Mouse (Mus musculus): ENCODE measurements around the gene Dhrs4. TPM values are rescaled to one million over a fixed set of nuclear protein-coding genes. Genes with fewer than 3 reads are reported as not detected.

Dhrs4 gene
- polyA plus RNA-seq, 1 experiment, result 29.6 TPM

- no peaks in the 10 kb centered on the region for H3K36me3 ChIP-seq (ENCODE audit: control insufficient read depth, insufficient read depth, low read length, poor library complexity, severe bottlenecking)
- no peaks in the 10 kb centered on the region for H3K9me3 ChIP-seq (replicated peaks; ENCODE audit: control insufficient read depth, insufficient read depth, low read length, poor library complexity, severe bottlenecking)
- no peak overlapping the region for H3K9ac ChIP-seq (ENCODE audit: low read depth, poor library complexity, severe bottlenecking)
- TF ChIP-seq POLR2A (IDR thresholded peaks at IDR 0.05; ENCODE audit: insufficient read depth, low read length) (no peak), CTCF (IDR thresholded peaks at IDR 0.05; ENCODE audit: low read depth, low read length) (no peak), EP300 (IDR thresholded peaks at IDR 0.05; ENCODE audit: insufficient read depth, low read depth, low read length) (no peak)
- H3K27ac ChIP-seq (ENCODE audit: insufficient read depth, low read length), result no peak overlapping the region
- H3K27me3 ChIP-seq (ENCODE audit: control insufficient read depth, insufficient read depth, low read length, poor library complexity, severe bottlenecking), result no peaks in the 10 kb centered on the region
- peaks cover 2% of the 10 kb centered on the region for H3K4me1 ChIP-seq (ENCODE audit: control insufficient read depth, insufficient read depth, low read length)
- H3K4me3 ChIP-seq (ENCODE audit: low read depth, low read length), result no peak overlapping the region
These were observed 32.5 kb downstream of the Dhrs4 start for GRCm38 (mm10) chr14:55511037-55511436.

- Histone ChIP-seq H3K9me3 (replicated peaks; ENCODE audit: control insufficient read depth, insufficient read depth, low read length, poor library complexity, severe bottlenecking) (no peaks in the 10 kb centered on the region), H3K4me3 (ENCODE audit: low read depth, low read length) (no peak overlapping the region), H3K27me3 (ENCODE audit: control insufficient read depth, insufficient read depth, low read length, poor library complexity, severe bottlenecking) (no peaks in the 10 kb centered on the region)
These were observed 35.4 kb downstream of the Dhrs4 start for GRCm38 (mm10) chr14:55513927-55514326.

GRCm38 (mm10) chr14:55515846-55516245 is 37.3 kb downstream of the Dhrs4 start:
- no peak for TF ChIP-seq POLR2A (IDR thresholded peaks at IDR 0.05; ENCODE audit: insufficient read depth, low read length)
- TF ChIP-seq EP300 (IDR thresholded peaks at IDR 0.05; ENCODE audit: insufficient read depth, low read depth, low read length), result no peak
- TF ChIP-seq CTCF (IDR thresholded peaks at IDR 0.05; ENCODE audit: low read depth, low read length), result no peak
- Histone ChIP-seq H3K4me1 (ENCODE audit: control insufficient read depth, insufficient read depth, low read length) (peaks cover 2% of the 10 kb centered on the region), H3K27ac (ENCODE audit: insufficient read depth, low read length) (no peak overlapping the region), H3K9ac (ENCODE audit: low read depth, poor library complexity, severe bottlenecking) (no peak overlapping the region), H3K9me3 (replicated peaks; ENCODE audit: control insufficient read depth, insufficient read depth, low read length, poor library complexity, severe bottlenecking) (no peaks in the 10 kb centered on the region), H3K4me3 (ENCODE audit: low read depth, low read length) (no peak overlapping the region), H3K36me3 (ENCODE audit: control insufficient read depth, insufficient read depth, low read length, poor library complexity, severe bottlenecking) (no peaks in the 10 kb centered on the region), H3K27me3 (ENCODE audit: control insufficient read depth, insufficient read depth, low read length, poor library complexity, severe bottlenecking) (no peaks in the 10 kb centered on the region)

More at GRCm38 (mm10) chr14:55513927-55514326, 35.4 kb downstream of the Dhrs4 start:
- H3K27ac ChIP-seq (ENCODE audit: insufficient read depth, low read length), result no peak overlapping the region
- TF ChIP-seq POLR2A (IDR thresholded peaks at IDR 0.05; ENCODE audit: insufficient read depth, low read length), result no peak
- no peak for TF ChIP-seq EP300 (IDR thresholded peaks at IDR 0.05; ENCODE audit: insufficient read depth, low read depth, low read length)
- TF ChIP-seq CTCF (IDR thresholded peaks at IDR 0.05; ENCODE audit: low read depth, low read length), result no peak
- H3K4me1 ChIP-seq (ENCODE audit: control insufficient read depth, insufficient read depth, low read length), result peaks cover 2% of the 10 kb centered on the region
- no peak overlapping the region for H3K9ac ChIP-seq (ENCODE audit: low read depth, poor library complexity, severe bottlenecking)
- no peaks in the 10 kb centered on the region for H3K36me3 ChIP-seq (ENCODE audit: control insufficient read depth, insufficient read depth, low read length, poor library complexity, severe bottlenecking)

- TF ChIP-seq EP300 (IDR thresholded peaks at IDR 0.05; ENCODE audit: insufficient read depth, low read depth, low read length), result no peak
- Histone ChIP-seq H3K27ac (ENCODE audit: insufficient read depth, low read length) (no peak overlapping the region), H3K9me3 (replicated peaks; ENCODE audit: control insufficient read depth, insufficient read depth, low read length, poor library complexity, severe bottlenecking) (no peaks in the 10 kb centered on the region), H3K4me3 (ENCODE audit: low read depth, low read length) (no peak overlapping the region), H3K27me3 (ENCODE audit: control insufficient read depth, insufficient read depth, low read length, poor library complexity, severe bottlenecking) (no peaks in the 10 kb centered on the region), H3K36me3 (ENCODE audit: control insufficient read depth, insufficient read depth, low read length, poor library complexity, severe bottlenecking) (no peaks in the 10 kb centered on the region), H3K9ac (ENCODE audit: low read depth, poor library complexity, severe bottlenecking) (no peak overlapping the region), H3K4me1 (ENCODE audit: control insufficient read depth, insufficient read depth, low read length) (no peaks in the 10 kb centered on the region)
These were observed 40.3 kb downstream of the Dhrs4 start for GRCm38 (mm10) chr14:55518897-55519296.

- no peak overlapping the region for H3K4me3 ChIP-seq (ENCODE audit: low read depth, low read length)
- H3K27ac ChIP-seq (ENCODE audit: insufficient read depth, low read length), result no peak overlapping the region
- H3K4me1 ChIP-seq (ENCODE audit: control insufficient read depth, insufficient read depth, low read length), result no peaks in the 10 kb centered on the region
- no peaks in the 10 kb centered on the region for H3K36me3 ChIP-seq (ENCODE audit: control insufficient read depth, insufficient read depth, low read length, poor library complexity, severe bottlenecking)
- no peaks in the 10 kb centered on the region for H3K9me3 ChIP-seq (replicated peaks; ENCODE audit: control insufficient read depth, insufficient read depth, low read length, poor library complexity, severe bottlenecking)
- no peak overlapping the region for H3K9ac ChIP-seq (ENCODE audit: low read depth, poor library complexity, severe bottlenecking)
- no peak for TF ChIP-seq CTCF (IDR thresholded peaks at IDR 0.05; ENCODE audit: low read depth, low read length)
- TF ChIP-seq EP300 (IDR thresholded peaks at IDR 0.05; ENCODE audit: insufficient read depth, low read depth, low read length), result no peak
- H3K27me3 ChIP-seq (ENCODE audit: control insufficient read depth, insufficient read depth, low read length, poor library complexity, severe bottlenecking), result no peaks in the 10 kb centered on the region
These were observed 41.0 kb downstream of the Dhrs4 start for GRCm38 (mm10) chr14:55519604-55520003.

GRCm38 (mm10) chr14:55520451-55521361 is 42.1 kb downstream of the Dhrs4 start:
- no peaks in the 10 kb centered on the region for H3K36me3 ChIP-seq (ENCODE audit: control insufficient read depth, insufficient read depth, low read length, poor library complexity, severe bottlenecking)
- no peak overlapping the region for H3K27ac ChIP-seq (ENCODE audit: insufficient read depth, low read length)
- H3K4me1 ChIP-seq (ENCODE audit: control insufficient read depth, insufficient read depth, low read length), result no peaks in the 10 kb centered on the region
- H3K9me3 ChIP-seq (replicated peaks; ENCODE audit: control insufficient read depth, insufficient read depth, low read length, poor library complexity, severe bottlenecking), result no peaks in the 10 kb centered on the region
- no peaks in the 10 kb centered on the region for H3K27me3 ChIP-seq (ENCODE audit: control insufficient read depth, insufficient read depth, low read length, poor library complexity, severe bottlenecking)
- peak overlapping the region; percentile 17 for H3K9ac ChIP-seq (ENCODE audit: low read depth, poor library complexity, severe bottlenecking)
- peak overlapping the region; percentile 74 for H3K4me3 ChIP-seq (ENCODE audit: low read depth, low read length)
- no peak for TF ChIP-seq EP300 (IDR thresholded peaks at IDR 0.05; ENCODE audit: insufficient read depth, low read depth, low read length)
- TF ChIP-seq CTCF (IDR thresholded peaks at IDR 0.05; ENCODE audit: low read depth, low read length), result peak; percentile 42

Measured in ES-Bruce4 (cell line).